Mouse (Mus musculus) liver, postnatal 0 days (tissue): ENCODE measurements around the gene Tmco1.

ENCODE experiments used
- CTCF ChIP-seq: sonication (generic); IDR thresholded peaks from 2 replicates; pipeline ENCODE4 v1.5.1; 2016; ENCODE audit warnings: antibody characterized with exemption, low read depth
- EP300 ChIP-seq: IDR thresholded peaks from 2 replicates; pipeline ENCODE4 v1.6.1; 2016; ENCODE audit warnings: antibody characterized with exemption, low read depth, mild to moderate bottlenecking

DNA sequence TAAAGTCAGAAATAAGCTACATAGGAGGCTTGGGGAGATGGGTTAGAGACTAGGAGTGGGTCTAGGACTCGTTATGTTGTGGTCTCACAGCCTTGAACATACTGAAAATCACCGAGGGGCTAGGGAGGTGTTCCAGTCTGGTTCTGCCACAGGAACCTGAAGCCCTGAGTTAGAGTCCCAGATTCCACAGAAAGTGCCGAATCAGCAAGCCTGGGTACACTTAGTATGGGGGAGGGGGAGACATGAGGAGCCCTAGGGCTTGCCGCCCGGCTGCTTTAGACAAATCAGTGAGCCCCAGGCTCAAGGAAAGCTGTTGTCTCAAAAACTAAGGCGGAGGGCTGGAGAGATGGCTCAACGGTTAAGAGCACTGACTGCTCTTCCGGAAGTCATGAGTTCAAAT is 16.6 kb upstream of the Tmco1 start:
- no peak for TF ChIP-seq CTCF
- no peak for TF ChIP-seq EP300
